Mouse (Mus musculus) kidney, embryonic 14.5 days (tissue): ENCODE data around the gene Gbx2. TPM values are rescaled to one million over a fixed set of nuclear protein-coding genes. Genes with fewer than 3 reads are reported as not detected.

ENCODE experiments used
- ATAC-seq: fragments of 200-750 bp; cut with Nextera tagmentation; 2 replicates; pipeline ENCODE4 v1.8.0; 2017; ENCODE audit warnings: moderate number of reproducible peaks, mild to moderate bottlenecking, moderate TSS enrichment, moderate library complexity; ENCODE audit not compliant: low FRiP score, low TSS enrichment
- H3K27ac ChIP-seq: fragments of 300-500 bp; sonication (generic); 2 replicates; pipeline ENCODE4 v1.5.1; 2014; ENCODE audit warnings: low read depth, mild to moderate bottlenecking, low read length, moderate library complexity, mixed read lengths
- H3K27me3 ChIP-seq: fragments of 300-500 bp; sonication (generic); 2 replicates; pipeline ENCODE4 v1.6.1; 2014; ENCODE audit warnings: mild to moderate bottlenecking, low read length; ENCODE audit not compliant: control insufficient read depth, insufficient read depth
- H3K36me3 ChIP-seq: fragments of 300-500 bp; sonication (generic); 2 replicates; pipeline ENCODE4 v1.6.1; 2014; ENCODE audit warnings: low read length, mixed read lengths; ENCODE audit not compliant: control insufficient read depth, insufficient read depth
- H3K4me1 ChIP-seq: fragments of 300-500 bp; sonication (generic); 2 replicates; pipeline ENCODE4 v1.6.1; 2014; ENCODE audit warnings: low read length, mixed read lengths; ENCODE audit not compliant: control insufficient read depth, insufficient read depth
- H3K4me2 ChIP-seq: fragments of 300-500 bp; sonication (generic); replicated peaks from 2 replicates; pipeline ENCODE4 v1.6.1; 2014; ENCODE audit warnings: low read depth, mild to moderate bottlenecking, low read length
- H3K4me3 ChIP-seq: fragments of 300-500 bp; sonication (generic); 2 replicates; pipeline ENCODE4 v1.5.1; 2014; ENCODE audit warnings: mild to moderate bottlenecking, low read length
- H3K9ac ChIP-seq: fragments of 300-500 bp; sonication (generic); 2 replicates; pipeline ENCODE4 v1.6.1; 2014; ENCODE audit warnings: low read depth, mild to moderate bottlenecking, low read length, moderate library complexity
- H3K9me3 ChIP-seq: fragments of 300-500 bp; sonication (generic); 2 replicates; pipeline ENCODE4 v1.6.1; 2016; ENCODE audit warnings: low read length; ENCODE audit not compliant: control insufficient read depth
- WGBS: fragments of 180-500 bp; shearing (Covaris S2); extraction: QIAGEN DNeasy Blood & Tissue Kit; methylation state at CpG from one replicate; pipeline ENCODE4 v1.1.7; 2014; 5-methylcytosine and 5-hydroxymethylcytosine counted together
- polyA plus RNA-seq: library from polyadenylated mRNA; unstranded; fragments of >200 nt; fragmentation: Nextera tagmentation; extraction: Ambion mirVana; gene quantifications from 2 replicates; pipeline ENCODE4 v1.2.1, GENCODE M21; 2014

The Gbx2 gene
- polyA plus RNA-seq, 1 experiment from 2014 or later: 0.18 TPM

DNA sequence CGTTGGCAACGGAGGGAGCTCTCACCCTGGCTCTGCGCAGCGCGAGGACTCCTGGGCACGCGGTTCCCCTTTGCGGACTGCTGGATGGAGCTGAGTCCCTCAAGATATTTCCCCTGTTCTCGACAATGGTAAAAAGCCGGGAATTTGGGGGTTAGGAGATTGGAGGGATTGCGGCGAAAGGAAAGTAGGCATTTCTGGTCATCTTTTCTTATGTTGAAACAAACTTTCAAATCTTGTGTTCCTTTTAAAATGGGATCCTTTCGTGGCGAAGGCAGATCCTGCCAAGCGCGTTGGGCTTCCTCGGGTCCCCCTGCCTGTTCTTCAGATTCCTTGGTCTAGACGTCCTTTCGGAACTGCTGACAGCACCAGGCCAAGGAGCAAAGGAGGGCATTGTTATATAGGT, 1.0 kb upstream of the Gbx2 start:
- no peak for ATAC-seq

DNA sequence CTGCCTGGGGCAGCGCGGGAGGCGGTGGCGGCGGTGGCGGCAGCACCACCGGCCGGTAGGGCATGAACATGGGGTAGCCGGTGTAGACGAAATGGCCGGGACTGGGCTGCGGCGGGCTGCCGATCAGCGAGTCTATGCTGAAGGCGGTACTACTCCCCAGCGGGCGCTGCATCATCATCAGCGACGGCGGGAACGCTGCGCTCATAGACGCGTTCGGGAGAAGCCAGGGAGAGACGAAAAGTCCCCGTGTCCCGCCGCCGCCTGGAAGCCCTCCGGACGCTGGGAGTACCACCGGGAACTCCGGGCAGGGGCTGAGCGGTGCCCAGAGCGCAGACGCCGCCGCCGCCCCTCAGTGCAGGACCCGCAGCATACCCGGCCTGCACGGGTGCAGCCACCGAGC, 428 bp downstream of the Gbx2 start:
- Histone ChIP-seq H3K4me1 (peaks cover 23% of the 10 kb centered on the region; the same call in 1 of the 2 replicates), H3K9ac (0 out of 2 replicates have a peak overlapping the region, but pooled peaks have one; percentile 18), H3K27ac (no peak overlapping the region), H3K4me3 (peak overlapping the region; percentile 49), H3K4me2 (peak overlapping the region; percentile 84), H3K9me3 (no peaks in the 10 kb centered on the region), H3K27me3 (peaks cover 97% of the 10 kb centered on the region), H3K36me3 (no peaks in the 10 kb centered on the region)
- no peak for ATAC-seq
- under 1% methylated on average over 45 of the region's 45 CpGs for WGBS

More for the DNA sequence above, 1.0 kb upstream of the Gbx2 start:
- Histone ChIP-seq H3K9ac (no peak overlapping the region), H3K36me3 (no peaks in the 10 kb centered on the region), H3K27me3 (peaks cover 97% of the 10 kb centered on the region), H3K9me3 (no peaks in the 10 kb centered on the region), H3K4me1 (peaks cover 23% of the 10 kb centered on the region; the same call in 1 of the 2 replicates), H3K4me3 (no peak overlapping the region), H3K4me2 (no peak overlapping the region), H3K27ac (no peak overlapping the region)
- WGBS: 4% methylated on average over 19 of the region's 19 CpGs

DNA sequence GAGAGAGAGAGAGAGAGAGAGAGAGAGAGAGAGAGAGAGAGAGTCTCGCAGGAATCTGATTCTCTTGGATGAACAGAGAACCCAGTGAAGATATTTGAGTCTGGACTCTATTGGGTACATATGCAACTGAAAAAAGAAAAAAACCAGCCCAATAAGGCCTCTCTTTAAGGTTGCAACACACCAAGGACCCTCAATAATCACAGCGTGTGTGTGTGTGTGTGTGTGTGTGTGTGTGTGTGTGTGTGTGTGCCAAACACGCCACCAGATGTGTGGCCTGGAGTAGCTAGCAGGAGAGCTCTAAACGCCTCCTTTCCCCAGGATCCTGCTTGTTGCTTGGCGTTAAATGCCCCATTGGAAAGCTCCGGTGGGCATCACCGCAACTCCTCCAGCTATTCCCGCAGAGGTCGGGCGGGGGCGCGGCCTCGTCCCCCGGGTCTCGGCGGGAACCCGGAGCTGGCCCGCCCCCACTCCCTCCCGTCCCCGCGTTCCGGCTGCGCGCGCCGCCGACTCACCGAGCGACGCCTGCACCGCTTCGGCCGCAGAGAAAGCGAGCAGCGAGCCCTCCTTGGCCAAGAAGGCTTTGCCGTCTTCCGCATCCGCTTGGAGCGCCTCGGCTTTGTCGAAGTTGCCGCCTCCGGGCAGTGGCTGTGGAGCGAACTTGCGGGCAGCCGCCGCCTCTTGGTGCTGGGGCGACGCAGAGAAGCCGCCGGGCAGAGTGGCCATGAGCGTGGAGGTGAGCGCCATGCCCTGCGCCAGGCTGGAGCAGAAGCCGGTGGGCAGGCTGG, 1.1 kb downstream of the Gbx2 start:
- WGBS: under 1% methylated on average over 51 of the region's 55 CpGs
- Histone ChIP-seq H3K4me1 (peaks cover 23% of the 10 kb centered on the region; the same call in 1 of the 2 replicates), H3K9me3 (no peaks in the 10 kb centered on the region), H3K9ac (0 out of 2 replicates have a peak overlapping the region, but pooled peaks have one; percentile 18), H3K4me3 (peak overlapping the region; percentile 49), H3K4me2 (peak overlapping the region; percentile 84), H3K36me3 (no peaks in the 10 kb centered on the region), H3K27me3 (peaks cover 97% of the 10 kb centered on the region), H3K27ac (no peak overlapping the region)
- no peak for ATAC-seq

DNA sequence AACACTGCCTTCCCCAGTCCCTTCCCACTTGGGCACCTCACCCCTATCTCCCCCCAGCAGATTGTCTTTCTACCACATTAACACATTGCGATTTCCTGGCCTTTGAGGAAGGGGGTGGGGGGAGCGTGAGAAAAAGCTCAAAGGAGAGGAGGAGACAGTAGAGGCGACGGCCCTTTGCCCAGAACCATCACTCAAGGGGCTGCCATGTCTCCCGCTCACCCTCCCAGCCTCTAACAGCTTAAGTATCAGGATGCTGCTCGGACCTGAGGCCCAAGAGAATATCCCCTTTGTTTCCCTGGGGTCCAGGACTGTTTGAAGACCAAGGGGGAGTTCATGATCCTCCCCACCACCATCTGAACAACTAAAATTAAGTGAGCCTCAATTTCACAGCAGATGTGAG, 1.8 kb downstream of the Gbx2 start:
- 0 out of 2 replicates have a peak overlapping the region, but pooled peaks have one; percentile 12 for H3K4me3 ChIP-seq
- H3K9ac ChIP-seq: no peak overlapping the region
- no peaks in the 10 kb centered on the region for H3K36me3 ChIP-seq
- no peak for ATAC-seq
- WGBS: 1% methylated on average over 6 of the region's 6 CpGs
- H3K4me1 ChIP-seq: peaks cover 23% of the 10 kb centered on the region; the same call in 1 of the 2 replicates
- H3K27me3 ChIP-seq: peaks cover 98% of the 10 kb centered on the region
- H3K27ac ChIP-seq: no peak overlapping the region
- H3K9me3 ChIP-seq: no peaks in the 10 kb centered on the region
- H3K4me2 ChIP-seq: no peak overlapping the region; the same call in 1 of the 2 replicates

DNA sequence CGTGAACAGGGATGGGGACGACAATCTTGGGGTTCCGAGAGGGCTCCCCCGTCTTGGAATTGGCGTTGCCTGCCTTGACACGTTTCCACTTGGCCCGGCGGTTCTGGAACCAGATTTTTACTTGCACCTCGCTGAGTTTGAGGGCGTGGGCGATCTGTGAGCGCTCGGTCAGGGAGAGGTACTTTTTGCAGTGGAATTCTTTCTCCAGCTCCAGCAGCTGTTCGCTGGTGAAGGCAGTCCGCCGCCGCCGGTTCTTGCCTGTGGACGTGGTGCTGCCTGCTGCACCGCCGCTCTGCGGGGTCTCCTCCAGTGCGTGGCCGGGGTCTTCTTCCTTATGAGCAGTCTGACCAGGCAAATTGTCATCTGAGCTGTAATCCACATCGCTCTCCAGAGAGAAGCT, 2.3 kb downstream of the Gbx2 start:
- Histone ChIP-seq H3K36me3 (no peaks in the 10 kb centered on the region), H3K9me3 (no peaks in the 10 kb centered on the region), H3K4me2 (peak overlapping the region; percentile 15; the same call in 1 of the 2 replicates), H3K27me3 (peaks cover 98% of the 10 kb centered on the region), H3K27ac (no peak overlapping the region), H3K4me3 (peak overlapping the region; percentile 12), H3K4me1 (peaks cover 23% of the 10 kb centered on the region; the same call in 1 of the 2 replicates), H3K9ac (no peak overlapping the region)
- no peak for ATAC-seq
- 8% methylated on average over 25 of the region's 25 CpGs for WGBS

DNA sequence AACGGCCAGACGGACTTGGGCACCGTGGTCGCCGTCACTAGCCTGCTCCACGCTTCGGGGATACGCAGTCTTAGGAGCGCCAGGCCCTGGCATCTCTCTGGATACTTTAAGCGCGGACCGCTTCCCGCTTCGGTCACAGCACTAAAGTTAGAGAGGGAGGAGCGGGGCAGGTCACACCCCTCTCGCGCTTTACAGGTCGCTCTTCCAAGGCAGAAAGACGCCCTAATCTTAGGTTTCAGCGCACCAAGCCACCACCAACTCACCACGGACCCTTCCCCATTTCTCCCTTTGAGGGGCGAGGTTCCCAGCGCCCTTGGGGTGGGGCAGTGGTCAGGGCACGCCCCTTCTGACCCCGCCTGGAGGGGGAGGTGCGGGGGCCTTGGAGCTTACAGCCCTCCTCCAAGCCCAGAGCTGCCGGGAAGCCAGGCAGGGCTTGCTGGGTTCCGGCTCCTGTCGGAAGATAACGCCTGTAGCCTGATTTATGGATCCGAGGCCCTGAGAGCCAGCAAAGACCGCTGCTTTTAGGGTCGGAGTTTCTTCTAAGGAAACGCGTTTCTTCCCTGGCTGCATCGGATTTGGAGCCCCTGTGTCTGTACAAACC, 3.8 kb downstream of the Gbx2 start:
- no peaks in the 10 kb centered on the region for H3K9me3 ChIP-seq
- peak overlapping the region; percentile 74 for H3K4me2 ChIP-seq
- no peak overlapping the region for H3K27ac ChIP-seq
- H3K9ac ChIP-seq: peak overlapping the region; percentile 28; the same call in 1 of the 2 replicates
- peaks cover 23% of the 10 kb centered on the region; the same call in 1 of the 2 replicates for H3K4me1 ChIP-seq
- WGBS: 1% methylated on average over 36 of the region's 36 CpGs
- H3K4me3 ChIP-seq: peak overlapping the region; percentile 41
- H3K36me3 ChIP-seq: no peaks in the 10 kb centered on the region
- no peak for ATAC-seq
- peaks cover 100% of the 10 kb centered on the region for H3K27me3 ChIP-seq

DNA sequence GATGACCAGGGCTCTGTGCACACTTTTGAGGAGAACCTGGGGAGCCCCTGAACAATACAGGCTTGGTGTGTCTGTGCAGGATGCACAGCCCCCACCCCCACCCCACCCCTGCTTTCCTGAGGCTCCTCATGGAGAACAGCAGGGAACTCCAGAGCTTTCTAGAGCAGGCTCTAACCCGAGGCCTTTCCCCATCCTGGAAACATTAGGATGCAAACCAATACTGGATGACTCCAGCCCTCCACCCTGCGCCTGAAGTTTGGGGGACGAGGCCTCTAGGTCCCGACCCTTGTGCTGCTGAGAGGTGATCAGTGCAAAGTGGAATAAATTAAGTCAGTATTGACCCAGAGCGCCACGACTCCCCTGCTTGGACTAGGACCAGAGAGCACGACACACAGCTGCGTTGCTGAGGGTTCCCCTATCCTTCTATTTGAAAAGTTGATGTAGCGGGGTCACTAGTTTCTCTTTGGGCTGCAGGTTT, 4.4 kb downstream of the Gbx2 start:
- Histone ChIP-seq H3K27ac (no peak overlapping the region), H3K9me3 (no peaks in the 10 kb centered on the region), H3K4me2 (peak overlapping the region; percentile 74), H3K4me1 (peaks cover 23% of the 10 kb centered on the region; the same call in 1 of the 2 replicates), H3K36me3 (no peaks in the 10 kb centered on the region), H3K4me3 (peak overlapping the region; percentile 41), H3K9ac (no peak overlapping the region), H3K27me3 (peaks cover 100% of the 10 kb centered on the region)
- 10% methylated on average over 9 of the region's 9 CpGs for WGBS
- no peak for ATAC-seq

DNA sequence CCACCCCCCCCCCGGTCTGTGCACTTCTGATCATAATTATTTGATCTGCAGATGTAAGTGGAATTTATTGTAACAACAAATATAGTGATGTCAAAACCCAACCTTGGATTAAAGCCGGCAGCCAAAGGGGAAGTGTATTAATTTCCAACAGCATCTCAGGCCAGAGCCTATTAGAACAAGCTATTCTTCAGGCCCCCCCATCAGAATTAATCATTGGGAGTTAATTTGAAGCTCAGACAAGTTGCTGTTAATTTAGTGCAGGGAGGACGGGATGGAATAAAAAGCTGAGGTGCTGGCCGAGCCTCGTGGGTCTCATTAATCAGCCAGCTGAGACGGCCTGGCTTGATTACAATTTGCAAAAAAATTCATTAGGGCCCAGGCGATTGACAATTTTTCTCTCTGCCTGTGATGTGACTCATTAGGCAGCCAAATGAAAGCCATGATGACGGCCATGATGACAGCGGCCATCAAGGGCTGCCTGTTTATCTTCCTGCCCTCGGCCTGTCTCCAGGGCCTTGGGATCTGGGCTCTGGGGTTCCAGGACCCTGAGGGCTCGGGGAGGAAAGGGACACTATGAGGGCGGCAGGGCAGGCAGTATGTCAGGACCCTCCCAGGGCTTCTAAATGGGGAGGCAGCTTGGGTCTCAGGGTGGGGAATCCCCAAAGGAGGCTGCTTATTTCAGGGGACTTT, 5.3 kb downstream of the Gbx2 start:
- Histone ChIP-seq H3K9ac (no peak overlapping the region), H3K27ac (no peak overlapping the region), H3K4me2 (no peak overlapping the region), H3K4me1 (peaks cover 14% of the 10 kb centered on the region; the same call in 1 of the 2 replicates), H3K27me3 (peaks cover 100% of the 10 kb centered on the region), H3K4me3 (no peak overlapping the region), H3K36me3 (no peaks in the 10 kb centered on the region), H3K9me3 (no peaks in the 10 kb centered on the region)
- 16% methylated on average over 12 of the region's 12 CpGs for WGBS
- ATAC-seq: no peak
